Mouse (Mus musculus) liver, embryonic 11.5 days (tissue): ENCODE results near the gene Gm11273. TPM values are rescaled to one million over a fixed set of nuclear protein-coding genes. Genes with fewer than 3 reads are reported as not detected.
"Not testable (repeated sequence)": the region's sequence is repeated elsewhere in the genome, so short reads cannot be mapped to it uniquely, and the experiment has no call there.

Source experiments
- ATAC-seq: fragments of 200-750 bp; cut with Nextera tagmentation; replicated peaks from 2 replicates; pipeline ENCODE4 v1.8.0; 2017; ENCODE audit warnings: moderate number of reproducible peaks, mild to moderate bottlenecking, moderate TSS enrichment, moderate library complexity; ENCODE audit not compliant: low FRiP score
- DNase-seq: peaks from one replicate; pipeline ENCODE4 v3.0.0-alpha.2; 2017; ENCODE audit warnings: low spot score
- H3K27ac ChIP-seq: fragments of 300-500 bp; sonication (generic); 2 replicates; pipeline ENCODE4 v1.5.1; 2014; ENCODE audit warnings: mild to moderate bottlenecking, low read depth, low read length, control low read depth
- H3K27me3 ChIP-seq: fragments of 300-500 bp; sonication (generic); replicated peaks from 2 replicates; pipeline ENCODE4 v1.6.1; 2014; ENCODE audit warnings: low read length, mixed read lengths; ENCODE audit not compliant: control insufficient read depth, insufficient read depth
- H3K36me3 ChIP-seq: fragments of 300-500 bp; sonication (generic); 2 replicates; pipeline ENCODE4 v1.6.1; 2014; ENCODE audit warnings: mild to moderate bottlenecking, low read length, moderate library complexity, mixed read lengths; ENCODE audit not compliant: control insufficient read depth, insufficient read depth
- H3K4me1 ChIP-seq: fragments of 300-500 bp; sonication (generic); replicated peaks from 2 replicates; pipeline ENCODE4 v1.6.1; 2014; ENCODE audit warnings: low read length, mixed read lengths; ENCODE audit not compliant: control insufficient read depth, insufficient read depth
- H3K4me2 ChIP-seq: fragments of 300-500 bp; sonication (generic); 2 replicates; pipeline ENCODE4 v1.6.1; 2014; ENCODE audit warnings: mild to moderate bottlenecking, control low read depth, moderate library complexity
- H3K4me3 ChIP-seq: fragments of 300-500 bp; sonication (generic); 2 replicates; pipeline ENCODE4 v1.5.1; 2014; ENCODE audit warnings: low read depth, low read length, control low read depth
- H3K9ac ChIP-seq: fragments of 300-500 bp; sonication (generic); 2 replicates; pipeline ENCODE4 v1.6.1; 2014; ENCODE audit warnings: low read depth, low read length, control low read depth
- H3K9me3 ChIP-seq: fragments of 300-500 bp; sonication (generic); 2 replicates; pipeline ENCODE4 v1.6.1; 2016; ENCODE audit warnings: low read length, inconsistent platforms, mixed read lengths; ENCODE audit not compliant: control insufficient read depth
- whole genome bisulfite sequencing: fragments of 180-500 bp; shearing (Covaris S2); extraction: QIAGEN DNeasy Blood & Tissue Kit; methylation state at CpG from one replicate; pipeline ENCODE4 v1.1.7; 2014; 5-methylcytosine and 5-hydroxymethylcytosine counted together
- polyA plus RNA-seq: library from polyadenylated mRNA; unstranded; fragments of >200 nt; fragmentation: Nextera tagmentation; extraction: Ambion mirVana; gene quantifications from 2 replicates; pipeline ENCODE4 v1.2.1, GENCODE M21; 2014

Gm11273 gene
- polyA plus RNA-seq, 1 experiment from 2014 or later = 7.8 TPM

GRCm38 (mm10) chr13:21462516-21462915, 38.7 kb downstream of the Gm11273 start:
- H3K36me3 ChIP-seq, DNase-seq: not testable (repeated sequence)
- 50% methylated on average over 9 of the region's 9 CpGs for whole genome bisulfite sequencing

DNA sequence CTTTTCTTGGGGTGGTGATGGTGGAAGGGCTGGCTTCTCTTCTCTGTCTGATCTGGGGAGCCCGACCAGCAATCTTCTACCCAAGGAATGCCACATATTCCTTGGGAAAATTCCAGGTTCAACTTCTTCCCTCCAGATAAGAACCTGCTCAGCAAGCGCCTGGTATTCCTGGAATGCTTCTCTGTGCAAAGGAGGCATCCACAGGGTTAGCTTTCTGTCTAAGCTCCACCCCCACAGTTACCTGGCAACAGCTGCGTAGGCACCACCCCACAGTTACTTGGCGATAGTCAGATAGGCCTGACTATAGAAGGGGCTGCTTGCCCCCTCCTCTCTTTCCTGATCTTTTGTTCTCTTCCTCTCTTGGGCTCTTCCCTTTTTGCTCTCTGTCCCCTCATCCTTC, 44.9 kb downstream of the Gm11273 start:
- H3K9ac ChIP-seq = no peak overlapping the region
- whole genome bisulfite sequencing = 14% methylated on average over 4 of the region's 4 CpGs
- ATAC-seq = no peak

More at GRCm38 (mm10) chr13:21462516-21462915, 38.7 kb downstream of the Gm11273 start:
- ATAC-seq, H3K27me3 ChIP-seq, H3K4me2 ChIP-seq, H3K9ac ChIP-seq, H3K27ac ChIP-seq, H3K4me1 ChIP-seq, H3K4me3 ChIP-seq, H3K9me3 ChIP-seq: not testable (repeated sequence)

GRCm38 (mm10) chr13:21454133-21454532, 47.1 kb downstream of the Gm11273 start:
- ATAC-seq = peak; percentile 53; the same call in 1 of the 2 replicates

More for the DNA sequence above, 44.9 kb downstream of the Gm11273 start:
- Histone ChIP-seq H3K4me3 (no peak overlapping the region), H3K4me2 (no peak overlapping the region), H3K27me3 (peaks cover 4% of the 10 kb centered on the region), H3K36me3 (no peaks in the 10 kb centered on the region), H3K9me3 (no peaks in the 10 kb centered on the region), H3K4me1 (0 out of 2 replicates have a peak, but pooled peaks cover 3% of the 10 kb centered on the region), H3K27ac (no peak overlapping the region)
- no peak for DNase-seq

DNA sequence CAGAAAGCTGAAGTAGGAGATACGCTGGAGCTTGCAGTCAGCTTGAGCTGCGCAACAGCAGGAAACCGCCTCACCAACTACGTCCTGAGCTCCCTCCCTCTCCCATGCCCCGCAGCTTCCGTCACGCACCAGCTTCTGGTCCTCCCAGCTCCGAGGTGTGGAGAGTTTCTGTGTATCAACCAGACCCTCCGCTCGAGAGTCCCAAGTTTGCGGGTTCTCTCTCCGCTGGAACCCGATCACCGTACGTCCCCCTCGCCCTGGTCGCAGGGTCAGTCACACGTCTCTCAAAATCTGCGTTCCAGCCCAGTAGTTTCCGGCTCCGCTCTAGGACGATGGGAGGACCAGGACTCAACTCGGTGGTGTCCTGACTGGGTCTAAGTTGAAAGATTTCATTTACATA, 47.8 kb downstream of the Gm11273 start, which contains the start of gene Zscan26:
Gene Zscan26 (minus strand): TSS at position 282 of the 400 bp plus-strand sequence.
- peaks cover 4% of the 10 kb centered on the region for H3K27me3 ChIP-seq
- peak; percentile 75 for ATAC-seq

More at GRCm38 (mm10) chr13:21454133-21454532, 47.1 kb downstream of the Gm11273 start:
- DNase-seq = no peak
- H3K4me3 ChIP-seq = no peak overlapping the region; the same call in 1 of the 2 replicates
- H3K36me3 ChIP-seq = no peaks in the 10 kb centered on the region
- H3K4me2 ChIP-seq = peak overlapping the region; percentile 83
- H3K9ac ChIP-seq = no peak overlapping the region
- no peaks in the 10 kb centered on the region for H3K9me3 ChIP-seq
- 0 out of 2 replicates have a peak, but pooled peaks cover 3% of the 10 kb centered on the region for H3K4me1 ChIP-seq
- 71% methylated on average over 3 of the region's 3 CpGs for WGBS
- peaks cover 4% of the 10 kb centered on the region for H3K27me3 ChIP-seq
- no peak overlapping the region for H3K27ac ChIP-seq

DNA sequence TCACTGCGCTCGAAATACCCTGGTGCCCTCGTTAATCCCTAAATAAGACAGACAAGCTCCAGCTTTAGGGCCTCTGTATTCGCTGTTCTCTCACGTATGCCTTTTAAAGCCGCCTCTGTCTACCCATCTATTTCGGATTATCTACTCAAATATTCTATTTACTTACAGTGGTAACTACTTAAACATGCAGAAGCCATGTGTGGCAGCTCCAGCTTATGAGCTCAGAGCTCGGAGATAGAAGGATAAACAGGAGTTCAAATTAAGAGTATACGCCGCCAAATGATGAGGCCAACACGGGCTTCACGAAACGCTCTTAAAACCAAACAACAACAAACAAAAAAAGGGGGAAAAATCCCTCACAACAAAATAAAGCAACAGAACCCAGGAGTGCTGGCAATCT, 48.2 kb downstream of the Gm11273 start:
- 2% methylated on average over 13 of the region's 13 CpGs for WGBS

More for the DNA sequence above, 47.8 kb downstream of the Gm11273 start, which contains the start of gene Zscan26:
- no peaks in the 10 kb centered on the region for H3K9me3 ChIP-seq
- peak within 1 kb of the TSS; percentile 67 for H3K27ac ChIP-seq
- peak within 1 kb of the TSS; percentile 83 for H3K4me2 ChIP-seq
- WGBS = under 1% methylated on average over 23 of the region's 23 CpGs
- peak within 1 kb of the TSS; percentile 75 for H3K4me3 ChIP-seq
- H3K9ac ChIP-seq = peak within 1 kb of the TSS; percentile 69
- DNase-seq = peak; percentile 84
- H3K4me1 ChIP-seq = 0 out of 2 replicates have a peak, but pooled peaks cover 3% of the 10 kb centered on the region
- no peaks in the 10 kb centered on the region for H3K36me3 ChIP-seq

More for the DNA sequence above, 48.2 kb downstream of the Gm11273 start:
- H3K4me2 ChIP-seq = peak overlapping the region; percentile 83
- ATAC-seq = no peak
- DNase-seq = no peak
- no peaks in the 10 kb centered on the region for H3K9me3 ChIP-seq
- H3K9ac ChIP-seq = peak overlapping the region; percentile 69
- H3K36me3 ChIP-seq = no peaks in the 10 kb centered on the region
- peaks cover 4% of the 10 kb centered on the region for H3K27me3 ChIP-seq
- H3K27ac ChIP-seq = no peak overlapping the region
- 0 out of 2 replicates have a peak, but pooled peaks cover 3% of the 10 kb centered on the region for H3K4me1 ChIP-seq
- H3K4me3 ChIP-seq = peak overlapping the region; percentile 75

Other genes starting within 250 kb of the Gm11273 start
- not detected in 2 replicates for gene Gpx5, start 208.7 kb downstream of the Gm11273 start, polyA plus RNA-seq
- not detected in 2 replicates for gene Gpx6, start 189.3 kb downstream of the Gm11273 start, polyA plus RNA-seq
- gene Olfr1367, start 154.5 kb downstream of the Gm11273 start, polyA plus RNA-seq = not detected in 2 replicates
- gene Zscan12, start 138.6 kb downstream of the Gm11273 start, polyA plus RNA-seq = 10.2 and 12.0 TPM in 2 replicates
- gene Zkscan3, start 98.7 kb downstream of the Gm11273 start, polyA plus RNA-seq = 49.7 and 53.4 TPM in 2 replicates
- gene Pgbd1, start 60.4 kb downstream of the Gm11273 start, polyA plus RNA-seq = 2.4 and 2.8 TPM in 2 replicates
- 13.5 and 16.6 TPM in 2 replicates for gene Zscan26, start 47.7 kb downstream of the Gm11273 start, polyA plus RNA-seq
- 1.1 and 1.5 TPM in 2 replicates for gene Nkapl, start 32.9 kb downstream of the Gm11273 start, polyA plus RNA-seq
- gene Zkscan4, start 22.5 kb downstream of the Gm11273 start, polyA plus RNA-seq = 0.90 and 1.1 TPM in 2 replicates
- gene Gm10065, start 22.0 kb downstream of the Gm11273 start, polyA plus RNA-seq = not detected in 2 replicates
- 0.22 and 0.42 TPM in 2 replicates for gene AK157302, start 6.2 kb downstream of the Gm11273 start, polyA plus RNA-seq
- gene Zkscan8, start 29.7 kb upstream of the Gm11273 start, polyA plus RNA-seq = 5.1 and 5.7 TPM in 2 replicates
- gene Olfr1366, start 41.4 kb upstream of the Gm11273 start, polyA plus RNA-seq = 0.05 and 0.08 TPM in 2 replicates
- gene Olfr1535, start 58.5 kb upstream of the Gm11273 start, polyA plus RNA-seq = not detected in 2 replicates
- gene Olfr1364, start 80.3 kb upstream of the Gm11273 start, polyA plus RNA-seq = not detected in 2 replicates
- gene Olfr1362, start 112.6 kb upstream of the Gm11273 start, polyA plus RNA-seq = not detected in 2 replicates
- gene Olfr11, start 141.1 kb upstream of the Gm11273 start, polyA plus RNA-seq = not detected in 2 replicates
- not detected in 2 replicates for gene Olfr1361, start 162.0 kb upstream of the Gm11273 start, polyA plus RNA-seq
- not detected in 2 replicates for gene Olfr1360, start 176.0 kb upstream of the Gm11273 start, polyA plus RNA-seq
- not detected in 2 replicates for gene Olfr1359, start 196.7 kb upstream of the Gm11273 start, polyA plus RNA-seq
- gene Hist1h2bl, start 214.7 kb upstream of the Gm11273 start, polyA plus RNA-seq = 1.1 and 1.6 TPM in 2 replicates
- 6.2 and 10.1 TPM in 2 replicates for gene Hist1h2ai, start 215.0 kb upstream of the Gm11273 start, polyA plus RNA-seq
- 4.5 and 6.5 TPM in 2 replicates for gene Hist1h3h, start 216.2 kb upstream of the Gm11273 start, polyA plus RNA-seq
- 4.2 and 5.1 TPM in 2 replicates for gene Hist1h2bm, start 220.6 kb upstream of the Gm11273 start, polyA plus RNA-seq
- gene Hist1h4j, start 233.6 kb upstream of the Gm11273 start, polyA plus RNA-seq = 0.80 and 1.1 TPM in 2 replicates
- gene Hist1h4k, start 249.1 kb upstream of the Gm11273 start, polyA plus RNA-seq = 2.4 and 5.1 TPM in 2 replicates